Mouse (Mus musculus): Measurements from ENCODE around the gene Fgf13. TPM values are rescaled to one million over a fixed set of nuclear protein-coding genes. Genes with fewer than 3 reads are reported as not detected.
A peak's percentile ranks its signal among the peaks of the same experiment; 100 is the strongest.

Gene Fgf13
- polyA plus RNA-seq, 1 experiment from 2014 or later: 133 TPM

DNA sequence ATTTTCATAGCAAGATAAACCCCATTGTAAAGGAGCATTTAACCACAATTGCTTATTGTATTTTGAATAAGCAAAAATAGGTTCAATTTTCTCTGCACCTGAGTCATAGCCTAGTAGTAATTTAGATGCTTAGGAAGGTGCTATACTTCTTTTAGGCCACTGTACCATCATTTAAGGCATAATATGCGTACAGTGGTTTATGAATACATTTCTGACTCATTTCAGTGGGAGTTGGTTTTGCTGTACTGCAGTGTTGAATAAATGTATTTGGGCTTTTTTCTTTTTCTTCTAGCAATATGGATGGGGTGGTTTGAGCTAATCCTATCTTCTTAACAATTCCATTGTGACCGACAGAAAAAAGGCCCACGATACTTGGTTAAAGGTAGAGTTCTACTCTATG, 481.9 kb downstream of the Fgf13 start:
- H3K4me2 ChIP-seq (ENCODE audit: low read length): no peak overlapping the region
- no peaks in the 10 kb centered on the region for H3K36me3 ChIP-seq (ENCODE audit: control insufficient read depth, insufficient read depth)
- ATAC-seq: no peak
- H3K27ac ChIP-seq (ENCODE audit: low read length): no peak overlapping the region
- no peaks in the 10 kb centered on the region for H3K9me3 ChIP-seq (ENCODE audit: control insufficient read depth, low read length)
- H3K27me3 ChIP-seq (replicated peaks; ENCODE audit: control insufficient read depth, insufficient read depth, low read length): no peaks in the 10 kb centered on the region
- H3K9ac ChIP-seq (replicated peaks; ENCODE audit: low read depth, low read length): no peak overlapping the region
- 94% methylated on average over 3 of the region's 3 CpGs for WGBS
- H3K4me1 ChIP-seq (replicated peaks; ENCODE audit: control insufficient read depth, insufficient read depth, low read length): no peaks in the 10 kb centered on the region
- no peak overlapping the region for H3K4me3 ChIP-seq (replicated peaks; ENCODE audit: low read length)

- ATAC-seq: peak; percentile 58; the same call in 1 of the 2 replicates
Observed at GRCm38 (mm10) chrX:59080427-59080826, 487.4 kb downstream of the Fgf13 start.

GRCm38 (mm10) chrX:59072083-59072482, 495.8 kb downstream of the Fgf13 start:
- Histone ChIP-seq H3K9me3 (ENCODE audit: control insufficient read depth, low read length) (no peaks in the 10 kb centered on the region), H3K4me2 (ENCODE audit: low read length) (no peak overlapping the region), H3K36me3 (ENCODE audit: control insufficient read depth, insufficient read depth) (no peaks in the 10 kb centered on the region), H3K4me1 (replicated peaks; ENCODE audit: control insufficient read depth, insufficient read depth, low read length) (no peaks in the 10 kb centered on the region), H3K9ac (replicated peaks; ENCODE audit: low read depth, low read length) (no peak overlapping the region), H3K27ac (ENCODE audit: low read length) (no peak overlapping the region), H3K4me3 (replicated peaks; ENCODE audit: low read length) (no peak overlapping the region), H3K27me3 (replicated peaks; ENCODE audit: control insufficient read depth, insufficient read depth, low read length) (no peaks in the 10 kb centered on the region)
- WGBS: 68% methylated on average over 3 of the region's 3 CpGs
- ATAC-seq: no peak

More at GRCm38 (mm10) chrX:59080427-59080826, 487.4 kb downstream of the Fgf13 start:
- H3K4me1 ChIP-seq (replicated peaks; ENCODE audit: control insufficient read depth, insufficient read depth, low read length): no peaks in the 10 kb centered on the region
- H3K9me3 ChIP-seq (ENCODE audit: control insufficient read depth, low read length): no peaks in the 10 kb centered on the region
- no peak overlapping the region for H3K4me3 ChIP-seq (replicated peaks; ENCODE audit: low read length)
- H3K27me3 ChIP-seq (replicated peaks; ENCODE audit: control insufficient read depth, insufficient read depth, low read length): no peaks in the 10 kb centered on the region
- H3K27ac ChIP-seq (ENCODE audit: low read length): no peak overlapping the region
- H3K4me2 ChIP-seq (ENCODE audit: low read length): no peak overlapping the region
- no peak overlapping the region for H3K9ac ChIP-seq (replicated peaks; ENCODE audit: low read depth, low read length)
- H3K36me3 ChIP-seq (ENCODE audit: control insufficient read depth, insufficient read depth): no peaks in the 10 kb centered on the region

GRCm38 (mm10) chrX:59063157-59063556, 504.7 kb downstream of the Fgf13 start:
- 83% methylated on average over 4 of the region's 4 CpGs for WGBS
- no peak for ATAC-seq

DNA sequence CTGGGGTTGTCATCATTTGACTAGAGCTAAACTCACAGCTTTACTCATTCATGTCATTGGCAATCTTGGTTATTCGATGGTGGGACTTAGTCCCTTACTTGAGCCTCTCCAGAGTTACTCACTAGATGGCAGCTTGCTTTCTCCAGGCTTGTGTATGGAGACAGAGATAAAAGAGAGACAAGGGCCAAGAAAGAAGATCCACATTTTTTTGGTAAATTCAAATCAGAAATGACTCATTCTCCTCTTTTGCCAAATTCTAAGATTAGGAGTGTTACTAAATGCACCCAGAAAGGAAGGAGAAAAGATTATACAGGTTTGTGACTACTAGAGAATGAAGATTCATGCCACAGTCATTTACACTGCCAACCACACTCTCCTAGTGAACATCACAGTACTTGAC, 532.9 kb downstream of the Fgf13 start:
- 85% methylated on average over 1 of the region's 1 CpGs for WGBS

More at GRCm38 (mm10) chrX:59063157-59063556, 504.7 kb downstream of the Fgf13 start:
- H3K4me3 ChIP-seq (replicated peaks; ENCODE audit: low read length): no peak overlapping the region
- H3K4me2 ChIP-seq (ENCODE audit: low read length): no peak overlapping the region
- H3K9ac ChIP-seq (replicated peaks; ENCODE audit: low read depth, low read length): no peak overlapping the region
- H3K4me1 ChIP-seq (replicated peaks; ENCODE audit: control insufficient read depth, insufficient read depth, low read length): no peaks in the 10 kb centered on the region
- H3K27ac ChIP-seq (ENCODE audit: low read length): no peak overlapping the region
- no peaks in the 10 kb centered on the region for H3K9me3 ChIP-seq (ENCODE audit: control insufficient read depth, low read length)
- no peaks in the 10 kb centered on the region for H3K36me3 ChIP-seq (ENCODE audit: control insufficient read depth, insufficient read depth)
- no peaks in the 10 kb centered on the region for H3K27me3 ChIP-seq (replicated peaks; ENCODE audit: control insufficient read depth, insufficient read depth, low read length)

More for the DNA sequence above, 532.9 kb downstream of the Fgf13 start:
- H3K4me2 ChIP-seq (ENCODE audit: low read length): no peak overlapping the region
- H3K27me3 ChIP-seq (replicated peaks; ENCODE audit: control insufficient read depth, insufficient read depth, low read length): no peaks in the 10 kb centered on the region
- H3K9ac ChIP-seq (replicated peaks; ENCODE audit: low read depth, low read length): no peak overlapping the region
- H3K36me3 ChIP-seq (ENCODE audit: control insufficient read depth, insufficient read depth): no peaks in the 10 kb centered on the region
- H3K27ac ChIP-seq (ENCODE audit: low read length): no peak overlapping the region
- ATAC-seq: no peak
- H3K4me1 ChIP-seq (replicated peaks; ENCODE audit: control insufficient read depth, insufficient read depth, low read length): no peaks in the 10 kb centered on the region
- no peak overlapping the region for H3K4me3 ChIP-seq (replicated peaks; ENCODE audit: low read length)
- no peaks in the 10 kb centered on the region for H3K9me3 ChIP-seq (ENCODE audit: control insufficient read depth, low read length)

MicroRNA genes within 50 kb of the gene (microRNA counts, 519-probe panel; counts per million panel counts)
- 1,554 counts per million, percentile 14 among the panel's probes with 10 or more counts for microRNA mmu-miR-504

Small RNA genes lying within 50 kb of the gene (microRNA-seq; reads per million reads assigned to microRNA genes)
- gene Mir504: 7.7 reads per million, percentile 26 among the genes with 10 or more reads in this experiment
